Mouse (Mus musculus) layer of hippocampus, adult 9-11 months (tissue): ENCODE results near the gene Haao.

Experiments
- DNase-seq: peaks from one replicate; pipeline ENCODE4 v3.0.0; 2022

Haao gene

GRCm38 (mm10) chr17:83830616-83831292, 17.0 kb downstream of the Haao start:
- peak; percentile 30 for DNase-seq

GRCm38 (mm10) chr17:83829356-83829755, 18.4 kb downstream of the Haao start:
- peak; percentile 21 for DNase-seq

GRCm38 (mm10) chr17:83823835-83824234, 23.9 kb downstream of the Haao start:
- no peak for DNase-seq

GRCm38 (mm10) chr17:83821876-83822275, 25.9 kb downstream of the Haao start:
- DNase-seq, result no peak

- no peak for DNase-seq
Observed at GRCm38 (mm10) chr17:83820701-83821100, 27.1 kb downstream of the Haao start.

GRCm38 (mm10) chr17:83819503-83819902, 28.3 kb downstream of the Haao start:
- no peak for DNase-seq

GRCm38 (mm10) chr17:83816996-83817395, 30.8 kb downstream of the Haao start:
- DNase-seq, result no peak

GRCm38 (mm10) chr17:83813050-83813449, 34.7 kb downstream of the Haao start:
- no peak for DNase-seq

GRCm38 (mm10) chr17:83812200-83812944, 35.4 kb downstream of the Haao start:
- peak; percentile 63 for DNase-seq

- DNase-seq, result no peak
Observed at GRCm38 (mm10) chr17:83810285-83810684, 37.5 kb downstream of the Haao start.

- DNase-seq, result no peak
Observed at GRCm38 (mm10) chr17:83809197-83809829, 38.5 kb downstream of the Haao start.

- DNase-seq, result no peak
Observed at GRCm38 (mm10) chr17:83808476-83809098, 39.2 kb downstream of the Haao start.

GRCm38 (mm10) chr17:83807778-83808398, 39.9 kb downstream of the Haao start:
- DNase-seq, result peak; percentile 64

- DNase-seq, result no peak
Observed at GRCm38 (mm10) chr17:83807345-83807744, 40.4 kb downstream of the Haao start.

GRCm38 (mm10) chr17:83805078-83805477, 42.7 kb downstream of the Haao start:
- no peak for DNase-seq

GRCm38 (mm10) chr17:83803987-83804386, 43.8 kb downstream of the Haao start:
- no peak for DNase-seq

- DNase-seq, result no peak
Observed at GRCm38 (mm10) chr17:83799506-83800050, 48.2 kb downstream of the Haao start.

- no peak for DNase-seq
Observed at GRCm38 (mm10) chr17:83795121-83795520, 52.6 kb downstream of the Haao start.

GRCm38 (mm10) chr17:83792388-83792787, 55.4 kb downstream of the Haao start:
- no peak for DNase-seq

- DNase-seq, result no peak
Observed at GRCm38 (mm10) chr17:83790158-83790557, 57.6 kb downstream of the Haao start.

GRCm38 (mm10) chr17:83786418-83786817, 61.3 kb downstream of the Haao start:
- DNase-seq, result no peak

- peak; percentile 89 for DNase-seq
Observed at GRCm38 (mm10) chr17:83782740-83783139, 65.0 kb downstream of the Haao start.
